Mouse (Mus musculus) cerebellum, adult 11-12 months (tissue): ENCODE results near the gene Gxylt2.

Experiments
- DNase-seq: peaks from one replicate; pipeline ENCODE4 v3.0.0; 2022

The Gxylt2 gene

DNA sequence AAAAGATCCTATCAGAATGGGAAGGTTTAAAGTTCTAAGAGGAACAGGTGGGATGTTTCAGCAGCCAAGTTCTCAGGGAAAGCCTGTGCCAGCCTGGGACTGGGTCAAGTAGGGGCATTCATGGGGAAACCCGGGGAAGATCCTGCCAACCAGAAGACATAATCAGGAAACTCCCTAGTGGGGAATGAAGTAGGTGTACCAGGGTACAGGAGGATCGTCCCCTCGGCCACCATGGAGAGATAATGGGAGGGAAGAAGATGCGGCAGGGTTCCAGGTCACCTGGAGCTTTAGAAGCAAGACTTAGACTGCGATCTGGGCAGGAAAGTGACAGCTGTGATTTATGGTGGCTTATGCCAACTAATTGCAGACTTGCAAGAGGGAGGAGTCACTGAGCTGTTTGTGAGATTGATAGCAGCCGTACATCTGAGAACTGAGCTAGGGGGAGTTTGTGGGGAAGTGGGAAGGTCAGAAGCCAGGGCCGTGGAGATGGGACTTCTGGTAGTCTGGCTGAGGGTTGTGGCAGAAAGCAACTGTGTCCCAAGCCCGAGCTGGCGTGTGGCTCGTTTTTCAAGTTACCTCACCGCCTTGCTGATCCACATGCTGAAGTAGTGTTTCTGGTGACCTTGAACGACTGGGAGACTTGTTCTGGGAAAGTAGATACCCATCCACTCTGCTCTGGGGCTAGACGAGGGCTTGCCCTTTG is 98.0 kb downstream of the Gxylt2 start:
- no peak for DNase-seq

DNA sequence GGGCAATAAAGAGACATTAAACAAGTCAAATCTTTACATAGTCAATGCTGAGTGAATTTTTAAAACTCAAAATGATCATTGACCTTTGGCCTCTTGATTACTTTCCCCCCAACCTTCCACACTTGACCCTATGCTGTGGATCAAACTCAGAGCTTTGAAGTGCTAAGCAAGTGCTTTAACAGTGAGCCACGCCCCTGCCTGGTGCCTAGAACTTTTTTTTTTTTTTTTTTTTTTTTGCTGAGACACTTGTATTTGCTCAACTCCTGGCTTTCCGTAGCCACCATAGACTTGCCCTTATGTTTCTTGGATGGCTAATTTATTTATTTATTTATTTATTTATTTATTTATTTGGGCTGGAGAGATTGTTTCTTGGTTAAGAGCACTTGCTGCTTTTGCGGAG is 98.7 kb downstream of the Gxylt2 start:
- DNase-seq, result no peak

DNA sequence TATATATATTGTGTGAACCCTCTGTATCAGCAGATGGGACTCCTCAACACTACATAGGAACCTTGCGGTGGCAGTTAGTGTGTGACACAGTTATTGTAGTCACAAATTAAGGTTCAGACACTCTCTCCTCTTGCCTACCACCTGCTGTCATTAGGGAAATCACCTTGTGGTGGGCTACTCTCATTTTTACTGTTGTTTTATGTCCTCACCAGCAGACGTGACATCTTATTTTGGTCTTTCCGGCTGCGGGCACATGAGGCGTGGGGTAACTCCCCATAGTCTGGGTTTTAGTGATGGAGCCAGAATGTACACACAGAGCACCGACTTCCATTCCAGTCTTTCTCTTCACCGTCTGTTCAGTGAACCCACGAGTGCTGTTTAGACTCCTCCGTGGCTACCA is 102.7 kb downstream of the Gxylt2 start:
- no peak for DNase-seq

DNA sequence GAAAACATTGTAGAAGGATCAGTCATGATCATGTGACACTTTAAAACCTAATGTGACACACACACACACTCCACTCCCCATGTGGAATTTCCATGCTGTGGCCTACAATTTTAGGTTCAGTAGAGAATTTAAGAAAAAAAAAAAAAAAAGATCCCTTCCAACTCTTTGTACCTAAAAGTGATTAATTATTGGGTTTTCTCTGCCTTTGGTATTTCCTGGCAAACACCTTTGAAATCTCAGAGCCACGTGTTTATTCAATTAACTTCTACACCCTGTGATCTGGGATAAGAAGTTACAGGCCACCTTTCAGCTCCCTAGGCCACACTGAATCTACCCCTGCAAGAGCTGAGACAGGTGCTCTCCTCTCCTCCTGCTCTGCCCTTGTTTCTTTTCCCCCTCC is 103.2 kb downstream of the Gxylt2 start:
- no peak for DNase-seq

DNA sequence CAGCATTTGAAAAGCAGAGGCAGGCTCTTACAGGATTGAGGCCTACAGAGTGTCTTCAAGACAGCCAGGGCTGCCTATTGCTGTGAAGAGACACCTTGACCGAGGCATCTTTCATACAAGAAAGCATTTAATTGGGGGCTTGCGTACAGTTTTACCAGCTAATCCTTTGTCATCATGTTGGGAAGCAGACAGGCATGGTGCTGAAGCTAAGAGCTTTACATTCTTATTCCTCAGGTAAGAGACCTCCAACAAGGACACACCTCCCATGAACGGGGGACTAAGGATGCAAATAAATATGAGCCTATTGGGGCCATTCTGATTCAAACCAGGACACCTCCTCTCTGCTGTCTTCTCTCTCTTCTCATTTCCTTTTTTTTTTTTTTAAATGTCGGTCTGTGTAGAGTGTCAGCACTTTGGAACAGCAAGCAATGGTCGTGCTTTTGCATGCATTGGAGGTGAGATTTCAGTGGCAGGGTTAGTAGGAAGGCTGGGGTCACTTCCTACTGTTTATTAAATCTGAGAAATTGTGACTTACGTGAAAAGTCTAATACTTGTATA is 103.8 kb downstream of the Gxylt2 start:
- no peak for DNase-seq

DNA sequence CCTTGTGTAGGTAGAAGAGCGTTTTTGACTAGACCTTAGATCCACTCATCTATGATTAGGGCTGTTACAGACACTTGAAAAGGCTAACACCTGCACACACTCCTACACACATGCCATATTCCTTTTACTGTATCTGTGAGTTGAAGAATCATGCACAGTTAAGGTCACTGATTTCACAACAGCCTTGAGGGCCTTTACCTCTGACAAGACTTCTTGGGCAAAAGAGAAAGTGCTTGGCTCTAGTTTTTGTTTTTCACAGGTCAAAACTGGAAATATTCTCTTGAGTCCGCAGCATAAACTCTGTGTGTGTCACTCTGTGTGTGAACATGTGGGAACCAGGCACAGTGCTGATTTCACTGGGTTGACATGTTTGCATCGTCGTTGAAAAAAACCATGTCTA is 105.6 kb downstream of the Gxylt2 start:
- DNase-seq, result no peak

DNA sequence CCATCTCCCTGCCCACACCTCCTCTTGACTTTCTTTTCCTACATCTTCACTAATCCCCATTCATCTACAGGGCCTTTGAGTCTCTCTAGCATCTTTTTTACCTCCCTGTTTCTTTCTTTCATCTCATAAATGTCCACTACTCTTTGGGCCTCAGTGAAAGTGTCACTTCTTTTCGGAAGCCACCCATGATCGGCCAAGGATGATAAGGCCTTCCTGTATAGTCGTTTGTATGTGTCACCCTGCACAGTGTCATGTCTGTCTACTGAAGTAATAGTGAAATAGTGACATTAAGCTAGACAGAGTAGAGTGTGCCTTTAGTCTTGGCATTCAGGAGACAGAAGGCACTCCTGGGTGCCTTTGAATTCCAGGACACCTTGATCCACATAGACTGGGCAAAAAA is 107.2 kb downstream of the Gxylt2 start:
- no peak for DNase-seq

DNA sequence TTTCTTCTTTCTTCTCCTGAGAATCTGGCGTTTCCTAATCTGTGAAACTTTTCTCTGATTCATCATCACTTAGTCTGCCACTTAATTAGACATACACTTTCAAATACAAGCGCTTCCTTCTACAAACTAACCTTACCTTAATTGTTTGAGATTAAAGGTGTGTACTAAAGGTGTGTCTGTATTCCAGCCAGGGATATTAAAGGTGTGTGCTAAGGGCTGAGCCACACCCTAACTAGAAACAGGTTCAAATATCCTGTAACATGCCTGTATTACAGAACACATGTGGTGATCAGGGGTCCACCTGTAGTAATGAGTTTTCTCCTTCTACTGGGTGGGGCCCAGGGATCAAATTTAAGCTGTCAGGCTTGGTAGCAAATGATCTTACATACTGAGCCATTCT is 116.8 kb downstream of the Gxylt2 start:
- no peak for DNase-seq

DNA sequence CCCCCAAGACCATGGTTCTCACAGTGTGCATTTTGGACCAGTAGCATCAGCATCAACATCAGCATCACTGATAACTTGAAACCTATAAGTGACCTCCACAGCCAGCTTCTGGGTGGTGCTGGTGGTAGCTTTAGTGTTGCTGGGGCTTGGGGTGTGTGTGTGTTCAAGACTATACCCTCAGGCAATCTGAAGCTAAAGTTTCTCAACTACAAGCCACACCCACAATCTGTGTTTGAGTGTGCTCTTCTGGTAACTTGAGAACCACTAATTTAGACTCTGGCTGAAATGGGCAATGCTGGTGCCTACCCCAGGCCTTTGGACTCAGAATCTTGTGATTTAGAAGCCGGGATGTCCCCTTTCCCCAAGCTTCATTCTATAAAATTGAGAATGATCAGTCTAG is 118.8 kb downstream of the Gxylt2 start:
- no peak for DNase-seq

DNA sequence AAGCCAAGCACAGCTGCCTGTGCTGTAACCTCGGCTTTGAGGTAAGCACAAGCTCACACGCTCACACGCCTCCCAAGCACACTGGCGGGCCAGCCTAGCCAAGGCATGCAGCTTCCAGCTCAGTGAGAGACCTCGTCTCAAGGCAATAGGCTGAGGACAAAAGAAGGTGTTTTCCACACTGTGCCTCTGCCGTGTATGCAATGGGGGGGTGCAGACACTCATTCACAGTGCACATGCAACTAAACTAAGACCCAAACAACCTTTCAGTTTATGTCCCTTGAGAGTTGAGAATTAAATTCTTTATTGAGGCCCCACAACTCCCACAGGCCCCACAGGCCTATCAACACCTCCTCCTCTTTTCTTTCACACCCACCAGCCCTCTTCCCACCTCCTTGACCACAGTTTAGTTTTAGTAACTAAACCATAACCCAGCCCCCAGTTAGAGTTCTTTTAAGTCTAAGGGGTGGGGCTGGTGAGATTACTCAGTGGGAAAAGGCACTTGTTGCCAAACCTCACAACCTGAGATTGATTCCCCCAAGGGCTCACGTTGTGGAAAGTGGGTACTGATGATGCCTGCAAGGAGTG is 119.9 kb downstream of the Gxylt2 start:
- no peak for DNase-seq

DNA sequence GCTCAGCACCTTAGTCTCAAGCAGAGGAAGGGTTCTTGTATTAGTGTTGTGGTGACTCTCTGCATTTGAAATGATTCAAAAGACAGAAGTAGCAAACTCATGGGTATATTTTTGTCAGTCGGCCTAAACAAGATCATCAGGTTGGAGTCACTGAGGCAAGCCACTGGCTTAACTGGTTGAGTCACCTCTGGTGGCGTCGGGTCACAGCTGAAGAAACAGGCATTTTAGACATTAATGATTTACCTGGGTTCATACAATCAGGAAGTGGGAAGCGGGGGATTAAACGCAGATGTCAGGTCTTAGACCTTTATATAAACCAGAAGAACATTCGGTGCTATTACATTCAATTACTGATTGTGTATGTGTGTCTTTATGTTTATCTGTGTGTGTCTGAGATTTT is 121.5 kb downstream of the Gxylt2 start:
- DNase-seq, result no peak

DNA sequence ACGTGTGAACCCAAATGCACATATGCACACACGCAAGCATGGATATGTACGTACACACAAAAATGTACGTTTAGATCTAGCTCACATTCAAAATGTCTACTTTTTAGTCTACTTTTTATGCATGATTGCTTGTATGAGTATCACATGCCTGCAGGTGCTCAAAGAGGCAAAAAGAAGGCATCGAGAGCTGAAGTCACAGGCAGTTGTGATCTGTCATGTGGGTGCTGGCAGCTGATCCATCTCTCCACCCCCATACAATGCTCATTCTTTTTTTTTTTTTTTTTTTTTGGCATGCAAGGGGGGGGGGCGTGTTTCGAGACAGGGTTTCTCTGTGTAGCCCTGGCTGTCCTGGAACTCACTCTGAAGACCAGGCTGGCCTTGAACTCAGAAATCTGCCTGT is 124.0 kb downstream of the Gxylt2 start:
- DNase-seq, result no peak

DNA sequence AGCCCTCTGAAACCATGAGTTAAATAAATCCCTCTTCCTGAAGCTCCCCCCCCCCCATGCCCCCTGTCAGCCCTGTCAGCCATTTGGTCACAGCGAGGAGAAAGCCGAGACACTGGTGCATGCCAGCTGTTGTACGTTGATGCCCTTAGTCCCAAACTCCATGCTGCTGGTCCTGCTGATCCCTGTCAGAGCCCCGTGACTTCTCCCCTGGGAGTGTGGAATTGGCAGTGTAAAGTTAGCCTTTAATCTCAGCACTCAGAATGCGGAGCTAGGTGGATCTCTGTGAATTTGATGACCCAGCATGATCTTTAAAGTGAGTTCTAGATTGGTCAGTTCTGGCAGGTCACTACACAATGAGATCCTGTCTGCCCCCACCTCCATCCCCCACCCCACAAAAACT is 125.2 kb downstream of the Gxylt2 start:
- DNase-seq, result no peak

DNA sequence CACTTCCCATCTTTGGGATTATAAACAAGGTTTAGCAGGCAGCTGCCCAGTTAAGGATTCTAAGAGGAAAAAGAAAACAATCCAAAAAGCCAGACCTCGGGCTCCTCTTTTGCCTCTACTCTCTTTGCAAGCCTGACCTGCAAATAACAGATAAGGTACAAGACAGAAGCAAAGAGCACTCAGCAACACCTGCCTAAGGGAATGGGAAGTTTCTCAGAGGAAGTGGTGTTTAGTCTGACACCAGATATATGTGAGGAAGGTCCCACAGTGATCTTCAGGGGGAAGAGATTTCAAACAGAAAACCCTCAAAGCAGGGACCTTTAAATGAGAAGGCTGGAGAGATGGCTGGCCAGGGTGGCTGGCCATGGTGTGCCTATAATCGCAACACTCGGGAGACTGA is 126.7 kb downstream of the Gxylt2 start:
- no peak for DNase-seq

DNA sequence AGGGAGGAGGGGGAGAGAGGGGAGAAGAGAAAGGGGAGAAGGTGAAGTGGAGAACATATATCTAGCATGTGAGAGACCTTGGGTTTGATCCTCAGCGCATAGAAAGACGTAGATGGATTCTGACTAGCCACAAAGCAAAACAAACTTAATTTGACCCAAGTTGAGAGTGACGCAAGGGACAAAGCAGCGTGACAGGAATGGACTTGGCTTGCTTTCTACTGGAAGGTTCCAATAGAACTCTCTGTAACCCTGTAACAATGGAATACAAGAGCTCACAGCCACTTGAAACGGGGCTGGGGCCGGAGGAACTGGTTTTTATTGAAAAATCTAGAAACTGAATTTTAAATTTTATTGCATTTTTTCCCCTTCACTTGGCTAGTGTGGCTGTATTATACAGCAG is 127.2 kb downstream of the Gxylt2 start:
- DNase-seq, result no peak

DNA sequence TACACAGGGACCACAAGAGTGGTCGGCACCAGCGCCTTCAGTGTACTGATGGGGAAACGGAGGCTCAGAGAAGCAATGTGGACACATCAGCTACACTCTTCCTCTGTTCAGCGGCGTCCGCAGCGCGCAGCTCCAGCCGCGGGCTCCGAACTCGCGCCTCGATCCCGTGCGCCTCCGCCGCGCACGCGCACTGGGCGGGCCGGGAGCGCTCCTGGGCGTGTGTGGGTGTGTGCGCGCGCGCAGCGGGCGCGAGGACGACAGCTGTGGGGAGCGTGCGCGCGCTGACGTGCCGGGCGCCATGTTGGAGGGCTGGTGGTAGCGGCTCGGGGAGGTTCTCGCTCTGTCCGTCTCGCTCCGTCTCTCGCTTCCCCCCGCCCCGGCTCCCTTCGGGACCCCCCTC is 128.8 kb downstream of the Gxylt2 start, which contains the start of gene Ppp4r2:
Gene Ppp4r2 (plus strand): TSS at position 268 of the 400 bp plus-strand sequence.
- DNase-seq, result peak; percentile 91

DNA sequence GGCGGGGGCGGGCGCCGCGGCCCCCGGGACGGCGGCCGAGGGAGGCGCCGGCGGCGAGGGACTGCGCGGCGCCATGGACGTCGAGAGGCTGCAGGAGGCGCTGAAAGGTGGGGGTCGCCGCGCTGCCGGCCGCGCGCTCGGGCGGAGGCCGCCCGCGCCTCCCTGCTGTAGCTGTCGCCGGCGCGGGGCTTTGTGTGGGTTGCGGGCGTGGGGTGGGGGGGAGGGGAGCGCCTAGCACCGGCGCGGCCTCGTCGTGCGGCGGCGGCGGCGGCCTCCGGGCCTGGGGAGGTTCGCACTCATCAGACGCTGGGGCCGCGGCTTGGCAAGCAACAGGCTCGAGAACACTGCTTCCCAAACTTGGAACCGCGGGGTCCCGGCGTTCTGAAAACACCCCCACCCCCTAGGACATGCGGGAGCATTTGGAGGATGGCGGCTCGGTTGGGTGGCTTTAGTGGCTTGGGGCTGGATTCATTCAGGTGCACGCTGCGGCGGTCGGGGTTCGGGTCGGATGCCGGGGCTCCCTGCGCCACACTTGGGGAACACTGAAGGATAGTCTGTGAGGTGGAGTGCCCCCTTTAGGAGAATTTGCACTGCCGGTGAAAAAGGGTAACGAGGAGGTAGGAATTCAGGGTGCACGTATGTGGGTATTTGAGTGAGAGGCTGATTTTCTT is 129.4 kb downstream of the Gxylt2 start:
- peak; percentile 70 for DNase-seq

DNA sequence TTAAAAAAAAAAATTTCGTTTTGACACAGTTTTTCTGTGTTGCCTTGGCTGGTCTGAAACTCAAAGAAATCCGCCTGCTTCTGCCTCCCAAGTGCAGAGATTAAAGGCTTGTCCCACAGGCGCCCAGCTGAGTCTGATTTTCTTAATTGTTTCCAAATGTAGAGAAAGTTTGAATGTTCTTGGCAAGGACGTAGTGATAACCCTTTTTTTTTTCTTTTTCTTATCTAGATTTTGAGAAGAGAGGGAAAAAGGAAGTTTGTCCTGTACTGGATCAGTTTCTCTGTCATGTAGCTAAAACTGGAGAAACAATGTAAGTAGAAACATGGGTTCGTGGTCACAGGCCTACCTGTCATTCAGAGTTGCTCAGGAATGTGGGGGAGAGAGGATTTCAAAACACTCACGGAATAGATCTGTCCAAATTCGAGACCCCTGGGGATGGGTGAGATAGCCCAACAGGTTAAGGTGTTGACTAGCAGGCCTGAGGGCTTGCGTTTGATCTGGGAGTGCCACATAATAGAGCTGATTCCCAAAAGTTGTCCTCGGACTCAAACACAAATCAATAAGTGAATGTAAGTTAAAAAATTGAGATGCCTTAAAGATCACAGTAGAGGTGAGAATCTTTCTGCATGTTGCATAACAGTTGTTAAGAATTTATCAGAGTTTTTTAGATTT is 130.1 kb downstream of the Gxylt2 start:
- DNase-seq, result peak; percentile 15

DNA sequence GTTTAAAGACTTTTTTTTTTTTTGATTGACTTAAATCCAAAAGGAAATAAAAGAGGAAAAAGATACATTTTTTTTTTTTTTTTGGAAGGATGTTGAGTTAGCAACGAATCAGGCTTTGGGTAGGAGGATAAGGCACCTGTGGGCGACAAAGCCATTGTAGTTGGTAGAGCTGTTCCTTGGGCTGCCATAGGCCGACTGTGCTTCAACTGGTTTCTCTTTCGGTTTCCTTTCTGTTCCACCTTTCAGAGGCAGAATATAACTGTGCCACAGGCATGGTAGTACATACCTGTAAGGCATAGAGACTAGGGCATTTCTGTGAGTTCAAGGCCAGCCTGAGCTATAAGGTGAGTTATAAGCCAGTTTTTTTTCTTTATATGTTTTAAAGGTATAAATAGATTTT is 140.5 kb downstream of the Gxylt2 start:
- no peak for DNase-seq

DNA sequence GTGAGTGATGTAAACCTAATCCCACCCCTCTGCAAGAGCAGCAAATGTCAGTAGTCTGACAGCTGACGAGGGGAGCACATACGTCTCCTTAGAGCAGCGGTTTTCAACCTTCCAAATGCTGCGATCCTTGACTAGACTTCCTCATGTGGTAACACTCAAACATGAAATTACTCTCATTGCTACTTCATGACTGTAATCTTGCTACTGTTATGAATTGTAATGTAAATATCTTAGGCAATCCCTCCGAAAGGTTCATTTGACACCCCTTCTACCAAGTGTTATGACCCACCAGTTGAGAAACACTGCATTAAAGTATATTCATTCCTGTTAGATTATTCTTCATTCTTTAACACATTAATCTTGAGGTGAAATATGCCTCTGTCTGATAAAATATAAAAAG is 142.7 kb downstream of the Gxylt2 start:
- DNase-seq, result no peak

DNA sequence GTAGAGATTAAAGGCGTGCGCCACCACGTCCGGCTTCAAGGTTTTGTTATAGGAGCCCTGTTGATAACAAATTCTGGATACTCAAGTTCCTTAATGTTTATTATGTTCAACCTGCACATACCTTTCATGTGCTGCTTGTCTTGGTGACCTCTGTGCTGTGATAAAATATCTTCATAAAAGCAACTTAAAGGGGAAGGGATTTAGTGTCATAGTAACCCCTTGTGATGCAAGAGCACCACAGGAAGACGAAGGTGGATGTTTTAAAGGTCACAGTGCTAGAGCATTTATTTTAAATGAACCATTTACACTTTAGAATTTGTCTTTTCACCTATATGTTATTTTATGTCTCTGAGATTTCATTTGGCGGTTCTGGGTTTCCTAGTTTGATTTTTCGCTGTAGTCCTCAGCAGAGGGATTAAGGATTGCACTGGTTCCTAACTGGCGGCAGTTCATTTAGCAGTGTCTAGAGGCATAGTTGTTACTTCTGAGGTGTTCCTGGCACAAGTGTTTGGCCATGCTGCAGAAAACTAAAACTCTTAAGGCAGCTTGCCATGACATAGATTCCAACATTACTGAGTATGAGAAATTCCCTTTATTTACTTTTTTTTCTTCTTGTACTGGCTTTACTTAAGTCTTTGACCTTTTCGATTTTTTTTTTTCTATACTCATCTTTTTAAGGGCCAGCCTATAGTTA is 144.3 kb downstream of the Gxylt2 start:
- DNase-seq, result no peak

DNA sequence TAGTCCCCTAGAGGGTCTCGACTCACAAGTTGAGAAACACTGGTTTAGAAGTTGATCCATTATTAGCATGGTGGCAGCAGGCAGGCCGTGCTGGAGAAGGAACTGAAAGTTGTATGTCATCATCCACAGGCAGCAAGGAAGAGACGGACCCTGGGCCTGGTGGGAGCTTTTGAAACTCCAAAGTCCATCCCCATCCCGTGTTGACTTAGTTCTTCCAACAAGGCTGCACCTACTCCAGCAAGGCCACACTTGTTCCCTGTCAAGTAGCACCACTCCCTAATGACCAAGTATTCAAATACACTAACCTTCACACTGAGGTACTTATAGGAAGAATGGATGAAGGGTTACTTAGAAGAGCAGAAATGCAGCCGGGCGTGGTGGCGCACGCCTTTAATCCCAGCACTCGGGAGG is 146.1 kb downstream of the Gxylt2 start:
- no peak for DNase-seq

DNA sequence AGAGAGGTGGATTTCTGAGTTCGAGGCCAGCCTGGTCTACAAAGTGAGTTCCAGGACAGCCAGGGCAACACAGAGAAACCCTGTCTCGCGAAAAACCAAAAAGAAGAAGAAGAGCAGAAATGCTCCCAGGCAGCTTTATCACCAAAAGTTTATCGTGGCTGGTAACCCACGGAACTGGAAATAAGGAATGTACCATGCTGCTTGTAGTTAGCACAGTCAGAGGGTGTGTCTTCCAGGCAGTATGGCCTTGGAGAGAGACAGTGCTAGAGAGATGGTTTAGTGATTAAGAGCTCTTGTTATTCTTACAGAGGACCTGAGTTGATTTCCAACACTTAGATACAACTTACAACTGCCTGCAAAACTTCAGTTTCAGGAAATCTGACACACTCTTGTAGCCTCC is 146.5 kb downstream of the Gxylt2 start:
- DNase-seq, result no peak
